Mouse (Mus musculus) olfactory bulb, adult 2 months (tissue): ENCODE data around the gene Thoc7.

ENCODE experiments used
- CTCF ChIP-seq: fragments of 200-500 bp; IDR thresholded peaks from 2 replicates; pipeline ENCODE4 v1.5.1; 2012; ENCODE audit warnings: low read depth, mild to moderate bottlenecking, low read length, moderate library complexity; ENCODE audit not compliant: insufficient read depth
- POLR2A ChIP-seq: fragments of 200-500 bp; IDR thresholded peaks from 2 replicates; pipeline ENCODE4 v1.6.1; 2012; ENCODE audit warnings: mild to moderate bottlenecking, low read depth, low read length, moderate library complexity; ENCODE audit not compliant: insufficient read depth

DNA sequence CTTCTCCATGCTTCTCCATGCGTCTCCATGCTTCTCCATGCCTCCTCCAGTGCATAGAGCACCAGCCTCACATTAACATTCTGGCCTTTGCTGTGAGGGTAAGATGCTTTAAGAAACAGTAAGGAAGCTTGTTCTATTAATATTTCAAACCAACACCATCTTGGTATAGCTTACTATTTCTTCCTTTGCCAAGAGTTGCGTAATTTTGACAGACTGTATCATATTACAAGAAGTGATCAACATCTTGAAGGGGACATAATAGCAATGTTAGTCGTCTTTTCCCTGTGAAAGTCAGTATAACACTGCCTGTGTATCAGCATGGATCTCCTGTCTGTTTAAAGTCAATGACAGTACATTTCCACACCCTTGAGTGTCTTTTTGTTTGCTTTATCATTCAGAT lies 29.1 kb upstream of the Thoc7 start:
- TF ChIP-seq POLR2A (no peak), CTCF (no peak)
